Mouse (Mus musculus): Measurements from ENCODE around the gene Zfp503.

DNA sequence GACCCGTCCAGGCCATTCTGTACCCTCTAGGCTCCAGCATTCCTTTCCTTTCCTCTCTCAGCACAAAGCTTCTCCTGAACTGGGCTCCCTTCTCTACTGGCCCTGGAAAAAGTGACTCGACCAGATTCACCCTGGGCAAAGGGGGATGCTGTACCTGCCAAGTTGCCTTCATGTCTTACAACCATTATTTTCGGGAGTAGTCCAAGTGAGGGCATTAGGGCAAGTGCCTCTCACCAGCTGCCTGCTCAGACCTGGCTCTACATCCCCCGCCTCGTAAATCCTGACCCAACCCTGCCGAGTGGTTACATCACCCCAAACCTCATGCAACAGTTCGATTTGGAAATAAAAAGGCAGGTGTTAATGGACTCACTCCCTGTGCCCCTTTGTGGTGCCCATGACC lies 36.9 kb downstream of the Zfp503 start:
- TF ChIP-seq GATA1 (IDR thresholded peaks at IDR 0.05; ENCODE audit: borderline replicate concordance, low read length) (no peak), FLI1 (IDR thresholded peaks at IDR 0.05; ENCODE audit: low read length) (no peak)

Measured in megakaryocyte, embryonic 14.5 days (primary cell).